Mouse (Mus musculus) cortical plate, adult 2 months (tissue): ENCODE measurements at regions not wholly inside any gene's neighbourhood (a gene's known extent, or its start where the extent isn't known, plus 50 kb on each side); places are given as distances from the start of the nearest gene placed in this dataset.

Experiments used
- CTCF ChIP-seq: fragments of 200-500 bp; IDR thresholded peaks from 2 replicates; pipeline ENCODE4 v1.5.1; 2011; ENCODE audit warnings: mild to moderate bottlenecking, control low read depth, low read length; ENCODE audit not compliant: insufficient read depth; ENCODE audit errors: extremely low read depth
- POLR2A ChIP-seq: fragments of 200-500 bp; IDR thresholded peaks from 2 replicates; pipeline ENCODE4 v1.6.1; 2011; ENCODE audit warnings: mild to moderate bottlenecking, low read length, control low read depth; ENCODE audit not compliant: insufficient read depth; ENCODE audit errors: extremely low read depth

GRCm38 (mm10) chr10:37298689-37299421 is 160.1 kb upstream of the Marcks start:
- TF ChIP-seq CTCF (no peak), POLR2A (no peak)
